Mouse (Mus musculus) spleen, embryonic (tissue): Measurements from ENCODE around the gene Gal3st1.
"Not testable (repeated sequence)": the region's sequence is repeated elsewhere in the genome, so short reads cannot be mapped to it uniquely, and the experiment has no call there.

ENCODE experiments used
- CTCF ChIA-PET: fragments of 350-600 bp; sonication (Branson Sonifier 250); formaldehyde crosslinking; loops from one replicate; lab custom pipeline; 2022; lab: Charles Lee

Gene Gal3st1

DNA sequence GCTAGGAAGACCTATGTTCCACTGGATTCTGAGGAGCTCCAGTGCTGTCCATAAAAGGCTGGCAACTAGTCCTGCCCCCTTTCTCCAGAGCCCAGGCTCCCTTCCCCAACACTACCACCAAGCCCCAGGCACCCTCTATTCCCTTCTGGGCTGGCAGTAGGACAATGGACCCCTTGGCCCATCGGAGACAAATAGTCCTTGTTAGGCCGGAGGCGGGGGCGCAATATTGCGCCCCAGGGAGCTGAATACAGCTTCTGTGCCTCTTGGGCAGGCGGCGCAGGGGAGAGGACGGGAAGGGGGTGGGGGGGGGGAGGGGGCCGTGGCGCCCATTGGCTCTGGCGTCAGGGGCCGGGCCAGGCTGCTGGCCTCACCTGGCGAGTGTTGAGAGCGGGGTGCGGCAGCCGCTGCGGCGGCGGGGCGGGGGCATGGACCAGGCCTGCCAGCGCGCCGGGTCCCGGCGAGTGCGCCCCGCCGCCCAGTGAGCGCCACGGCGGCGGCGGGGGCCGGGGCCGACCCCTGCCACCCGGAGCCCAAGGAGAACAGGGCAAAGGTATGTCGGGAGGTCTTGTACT lies at the start of gene Gal3st1:
Gene Gal3st1, plus strand, starts transcription at position 346 of the 572 bp plus-strand sequence.
- CTCF ChIA-PET: interaction anchor here (0.6 kb wide), 1 partner anchor 432 kb away, joined by 6 read pairs; no protein-coding TSS in a partner anchor

DNA sequence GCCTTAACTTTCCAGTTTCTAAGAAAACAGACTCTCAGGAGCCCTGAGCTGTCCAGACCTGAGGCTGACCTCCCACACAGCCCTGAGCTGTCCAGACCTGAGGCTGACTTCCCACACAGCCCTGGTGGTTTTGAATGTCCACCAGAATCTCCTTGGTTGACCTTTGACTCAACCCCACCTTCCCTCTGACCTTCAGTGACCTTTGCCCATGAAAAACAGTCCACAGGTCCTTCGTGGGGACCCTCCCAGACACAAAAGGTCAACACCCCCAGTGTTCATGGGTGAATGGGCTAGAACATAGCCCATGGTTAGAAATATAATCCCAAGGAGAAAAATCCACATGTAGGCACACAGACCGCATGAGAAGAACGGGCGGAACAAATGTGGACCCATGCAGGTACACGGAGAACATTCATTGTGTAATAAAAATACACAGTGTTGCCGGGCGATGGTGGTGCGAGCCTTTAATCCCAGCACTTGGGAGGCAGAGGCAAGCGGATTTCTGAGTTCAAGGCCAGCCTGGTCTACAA lies 49.6 kb upstream of the Gal3st1 start:
- CTCF ChIA-PET: no interaction called here

DNA sequence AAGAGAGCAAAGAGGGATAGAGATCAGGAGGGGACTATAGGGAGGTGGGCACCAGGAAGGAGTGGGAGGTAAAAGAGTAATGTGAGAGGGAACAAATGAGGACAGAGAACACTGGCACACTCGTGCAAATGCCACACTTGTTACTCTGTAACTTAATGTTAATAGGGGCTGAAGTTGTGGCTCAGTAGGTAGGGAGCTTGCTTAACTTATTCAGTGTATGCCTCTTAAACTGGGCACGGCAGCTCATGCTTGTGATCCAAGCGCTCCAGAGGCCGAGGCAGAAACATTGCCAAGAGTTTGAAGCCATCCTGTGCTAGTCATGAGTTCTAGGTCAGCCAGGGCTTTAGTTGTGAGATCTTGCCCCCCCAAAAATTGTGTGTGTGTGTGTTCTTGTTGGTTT lies 48.3 kb upstream of the Gal3st1 start:
- CTCF ChIA-PET: no interaction called here

DNA sequence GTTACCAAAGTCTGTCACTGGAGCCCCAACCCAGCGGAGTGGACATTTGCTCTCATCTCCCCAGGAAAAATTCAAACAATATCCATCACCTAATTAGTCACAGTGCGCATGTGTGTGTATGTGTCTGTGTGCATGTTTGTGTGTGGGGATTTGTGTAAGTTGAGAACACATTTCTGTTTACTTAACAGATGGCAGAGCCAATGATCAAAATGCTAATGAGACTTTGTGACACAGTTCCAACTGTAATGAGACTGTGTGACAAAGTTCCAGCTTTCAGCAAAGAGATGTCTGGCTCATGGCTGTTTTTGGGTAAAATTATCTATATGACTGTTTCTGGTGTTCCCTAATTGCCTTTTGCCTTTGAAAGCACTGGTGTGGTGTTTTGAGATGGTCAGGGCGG lies 47.1 kb upstream of the Gal3st1 start:
- CTCF ChIA-PET: no interaction called here

DNA sequence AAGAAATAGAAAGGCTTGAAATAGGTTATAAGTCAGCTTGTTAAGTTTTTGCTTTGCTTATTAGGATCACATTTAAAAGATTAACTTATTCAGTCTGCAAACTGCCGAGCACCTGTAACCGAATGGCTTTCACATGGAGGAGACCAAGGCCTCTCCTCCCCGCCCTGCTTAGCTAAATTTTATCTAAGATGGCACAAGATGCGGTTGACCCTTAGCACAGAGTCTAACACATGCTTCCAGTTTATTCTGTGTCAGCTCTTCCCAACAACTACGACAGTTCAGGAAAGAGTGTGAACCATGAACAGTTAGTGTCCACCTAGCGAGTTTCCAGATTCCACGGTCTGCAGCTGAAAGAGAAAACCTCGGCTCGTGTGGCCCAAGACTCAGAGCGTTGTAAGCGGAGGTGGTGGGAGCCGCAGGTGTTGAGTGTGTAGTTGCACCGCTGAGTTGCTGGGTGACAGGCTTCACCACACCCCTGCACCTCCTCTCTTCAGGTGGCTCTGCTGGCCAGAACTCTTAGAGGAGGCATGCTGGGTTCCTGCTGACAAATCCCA lies 46.0 kb upstream of the Gal3st1 start:
- CTCF ChIA-PET: no interaction called here

DNA sequence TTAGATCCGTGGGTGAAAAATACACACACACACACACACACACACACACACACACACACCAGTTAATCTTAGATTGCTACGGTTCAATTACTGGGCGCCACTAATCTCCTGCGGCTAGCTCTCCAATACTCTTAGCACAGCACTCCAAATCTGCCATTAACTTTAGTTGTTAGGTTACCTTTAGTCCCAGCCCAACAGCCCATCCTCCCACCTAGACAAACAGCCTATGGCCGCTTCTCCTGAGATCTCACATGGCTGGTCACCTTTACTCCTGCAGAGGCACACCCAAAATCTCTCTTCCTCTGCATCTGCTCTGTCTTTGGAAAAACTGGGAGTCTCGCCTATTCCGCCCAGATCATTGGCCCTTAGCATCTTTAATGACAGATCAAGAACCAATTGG lies 42.1 kb upstream of the Gal3st1 start:
- CTCF ChIA-PET: no interaction called here

DNA sequence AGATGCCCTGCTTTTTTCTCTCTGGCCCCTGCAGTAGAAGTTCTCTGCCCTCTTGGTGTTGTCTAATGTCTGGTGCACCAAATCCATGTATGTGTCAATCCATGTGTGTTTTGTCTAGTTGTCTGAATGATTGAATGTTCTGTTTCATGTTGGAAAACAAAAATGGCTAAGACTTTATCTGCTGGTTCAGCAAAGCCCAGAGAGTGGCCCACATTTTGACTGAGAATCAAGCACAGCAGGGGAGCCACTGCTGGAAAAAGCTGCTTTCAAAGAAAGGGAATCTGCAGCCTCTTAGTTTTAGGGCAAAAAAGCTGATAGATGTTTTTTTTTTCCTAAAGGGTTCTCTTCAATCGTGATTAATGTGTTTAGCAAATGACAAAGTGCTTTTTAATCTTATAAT lies 37.0 kb upstream of the Gal3st1 start:
- CTCF ChIA-PET: no interaction called here

DNA sequence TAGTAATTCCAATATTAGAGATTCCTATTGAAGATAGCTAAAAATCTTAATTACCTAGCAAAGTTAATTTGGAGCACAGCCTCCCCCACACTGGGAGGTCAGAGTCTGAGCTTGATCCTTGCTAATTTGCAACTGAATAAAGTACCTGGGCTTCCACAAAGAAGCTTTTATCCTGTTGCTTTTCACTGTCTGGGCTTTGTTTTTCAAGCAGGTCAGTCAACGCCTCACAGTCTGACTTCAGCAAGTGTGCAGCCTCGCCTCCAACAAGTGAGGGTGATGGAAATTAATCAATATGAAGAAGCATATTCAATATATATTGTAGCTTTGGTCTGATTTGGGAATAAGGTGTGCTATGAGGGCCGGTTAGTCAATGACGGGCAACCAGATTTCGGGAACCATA lies 28.6 kb upstream of the Gal3st1 start:
- CTCF ChIA-PET: not testable (repeated sequence)

DNA sequence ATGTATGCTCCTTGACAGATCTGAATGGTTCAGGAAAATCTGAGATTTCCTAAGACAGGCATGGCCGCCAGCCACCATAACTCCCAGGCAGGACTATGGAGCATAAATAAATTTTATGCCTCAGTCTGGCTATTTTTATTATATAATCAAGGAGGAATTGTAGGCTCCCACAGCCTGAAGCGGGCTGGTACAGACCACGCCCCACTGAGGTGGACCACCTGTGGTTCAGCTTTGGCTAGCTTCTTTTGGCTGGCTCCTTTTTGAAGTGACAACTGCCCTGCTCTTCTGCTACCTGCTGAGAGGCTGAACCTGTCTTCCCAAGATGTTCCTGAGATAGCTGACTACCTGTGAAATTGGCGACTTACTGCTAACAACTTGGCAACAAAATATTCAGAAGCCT lies 28.1 kb upstream of the Gal3st1 start:
- CTCF ChIA-PET: not testable (repeated sequence)

DNA sequence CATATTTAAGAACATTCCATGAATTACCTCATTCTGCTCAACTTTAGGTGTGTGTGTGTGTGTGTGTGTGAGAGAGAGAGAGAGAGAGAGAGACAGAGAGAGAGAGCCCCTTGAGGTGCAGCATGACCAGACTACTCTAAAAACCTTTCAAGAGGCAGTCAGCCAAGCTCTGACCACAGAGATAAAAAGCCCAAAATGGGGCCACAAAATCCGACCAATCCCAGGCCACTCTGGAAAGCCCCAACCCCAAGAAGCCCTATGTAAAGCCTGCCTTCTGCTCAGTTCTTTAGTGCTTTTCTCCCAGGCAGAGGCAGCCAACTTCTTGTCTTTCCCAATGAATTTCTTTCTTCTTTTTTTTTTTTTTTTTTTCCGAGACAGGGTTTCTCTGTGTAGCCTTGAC lies 22.5 kb upstream of the Gal3st1 start:
- CTCF ChIA-PET: no interaction called here

DNA sequence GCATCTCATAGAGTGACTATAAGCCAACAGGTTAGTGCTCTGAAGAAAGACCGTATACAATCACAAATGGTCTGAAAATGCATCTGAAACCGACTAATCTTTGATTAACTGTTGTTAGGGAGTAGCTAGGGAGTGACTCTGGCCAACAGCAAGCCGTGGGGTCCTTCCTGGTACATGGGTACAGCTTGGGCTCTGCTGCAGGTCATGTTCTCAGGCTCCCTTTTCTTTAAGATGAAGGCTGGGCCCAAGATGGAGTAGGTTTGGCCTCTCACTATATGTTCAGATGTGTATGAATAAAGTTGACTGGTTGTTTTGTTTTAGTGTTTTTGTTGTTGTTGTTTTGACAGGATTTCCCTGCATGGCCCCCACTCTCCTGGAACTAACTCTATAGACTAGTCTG lies 21.7 kb upstream of the Gal3st1 start:
- CTCF ChIA-PET: no interaction called here

DNA sequence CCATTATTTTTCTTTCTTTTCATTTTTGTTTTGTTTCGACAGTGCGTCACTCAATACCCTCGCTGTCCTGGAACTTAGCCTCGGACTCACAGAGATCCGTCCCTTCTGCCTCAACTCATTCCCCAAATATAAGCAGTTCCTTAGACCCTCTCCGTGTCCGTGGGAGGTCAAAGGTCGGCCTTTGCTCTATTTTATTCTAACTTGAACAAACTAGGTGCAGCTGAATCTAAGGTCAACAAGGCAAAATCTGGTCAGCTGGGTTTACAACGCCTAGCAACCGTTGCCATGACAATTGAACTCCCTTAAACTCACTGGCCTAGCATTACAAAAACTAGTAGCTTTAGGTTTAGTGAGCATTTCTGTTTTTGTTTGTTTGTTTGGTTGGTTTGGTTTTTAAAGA lies 20.3 kb upstream of the Gal3st1 start:
- CTCF ChIA-PET: no interaction called here

DNA sequence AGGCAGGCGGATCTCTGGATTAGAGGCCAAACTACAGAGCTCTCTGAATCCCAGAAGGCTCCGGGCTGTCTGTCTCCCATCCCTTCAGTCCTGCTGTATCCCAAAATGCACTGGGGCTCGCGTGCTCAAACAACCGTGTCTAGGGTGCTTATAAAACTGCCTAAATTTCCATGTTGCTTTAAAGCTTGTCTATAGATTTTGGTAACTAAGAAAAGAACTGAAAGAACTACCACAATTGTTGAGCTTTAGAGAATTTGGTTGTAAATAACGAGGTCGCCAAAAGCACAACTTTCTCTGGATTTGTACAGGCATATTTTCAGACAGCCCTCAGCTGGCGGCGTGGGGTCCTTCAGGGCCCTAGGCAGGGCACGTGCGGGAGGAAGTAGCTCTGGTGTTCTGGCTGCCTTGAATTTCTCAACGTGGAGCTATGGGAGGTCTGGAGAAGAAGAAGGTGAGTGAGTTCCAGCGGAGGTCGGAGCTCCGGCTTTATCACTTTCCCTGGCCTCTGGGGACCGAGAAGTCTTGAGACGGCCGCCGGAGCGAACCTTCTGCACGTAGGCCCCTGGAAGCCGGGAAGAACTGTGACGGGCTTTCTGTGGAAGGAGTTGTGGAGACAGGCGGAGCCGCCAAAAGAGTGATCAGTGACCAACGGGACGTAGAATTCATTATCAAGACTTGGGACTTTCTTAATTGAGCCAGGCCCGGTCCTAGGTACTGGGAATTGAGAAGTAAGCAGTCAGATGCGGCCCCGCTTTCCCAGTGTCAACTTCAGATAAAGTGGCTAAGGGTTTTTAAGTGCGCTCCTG lies 19.6 kb upstream of the Gal3st1 start, which contains the start of gene Pes1:
Gene Pes1, plus strand, starts transcription at position 366 of the 806 bp plus-strand sequence.
- CTCF ChIA-PET: no interaction called here

DNA sequence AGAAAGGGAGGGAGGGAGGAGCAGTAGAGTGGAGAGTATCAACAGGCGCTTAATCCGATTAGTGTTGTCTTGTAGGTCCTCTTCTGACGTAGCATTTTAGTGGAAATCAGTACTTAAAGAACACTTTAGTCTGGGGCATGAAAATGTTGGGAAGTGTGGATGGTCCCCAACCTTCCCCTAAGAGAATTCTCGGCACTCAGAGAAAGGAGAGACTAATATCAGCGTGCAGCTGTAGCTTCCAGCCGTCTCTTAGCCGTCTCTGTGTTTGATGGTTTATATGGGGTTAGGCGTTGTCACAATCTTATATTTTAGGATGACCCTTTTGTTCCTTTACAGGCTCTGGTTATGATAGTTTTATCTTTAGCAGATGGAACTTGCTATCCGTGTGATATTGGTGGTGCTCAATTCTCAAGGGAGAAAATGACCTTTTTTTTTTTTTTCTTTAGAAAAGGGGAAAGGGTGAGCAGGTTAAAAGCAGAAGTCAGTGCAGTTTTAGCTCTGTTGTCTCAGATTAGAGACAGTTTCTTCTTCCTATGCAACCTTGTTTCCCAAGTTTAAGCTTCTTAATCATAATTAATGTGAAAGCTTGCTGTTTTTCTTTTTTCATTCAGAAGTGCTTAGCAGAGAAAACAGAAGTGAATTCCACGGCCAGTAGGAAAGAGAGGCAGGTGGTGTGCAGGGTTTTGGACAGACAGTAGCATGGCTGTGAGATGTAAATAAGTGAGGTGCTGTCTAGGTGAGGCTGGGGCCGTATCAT lies 18.8 kb upstream of the Gal3st1 start:
- CTCF ChIA-PET: no interaction called here

DNA sequence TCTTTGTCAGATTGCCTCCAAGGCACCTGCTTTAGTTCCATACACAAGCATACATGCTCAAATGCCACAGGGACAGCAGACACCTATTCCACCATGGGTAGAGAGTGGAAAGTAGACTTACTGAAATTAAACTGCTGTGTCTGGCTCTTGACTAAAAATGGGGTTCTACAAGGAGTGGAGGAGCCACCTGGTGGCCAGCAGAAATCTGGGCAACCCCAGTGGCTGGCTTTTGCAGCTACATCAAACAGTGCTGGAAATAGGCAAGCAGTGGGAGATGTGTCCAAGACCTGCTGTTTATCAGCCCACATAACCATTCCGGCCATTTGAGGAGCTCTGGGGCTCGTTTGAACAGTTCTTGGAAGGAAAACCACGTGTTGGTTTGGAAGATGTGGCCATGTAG lies 13.6 kb upstream of the Gal3st1 start:
- CTCF ChIA-PET: interaction anchor here (0.6 kb wide), 1 partner anchor 291 kb away, joined by 8 read pairs; no protein-coding TSS in a partner anchor

DNA sequence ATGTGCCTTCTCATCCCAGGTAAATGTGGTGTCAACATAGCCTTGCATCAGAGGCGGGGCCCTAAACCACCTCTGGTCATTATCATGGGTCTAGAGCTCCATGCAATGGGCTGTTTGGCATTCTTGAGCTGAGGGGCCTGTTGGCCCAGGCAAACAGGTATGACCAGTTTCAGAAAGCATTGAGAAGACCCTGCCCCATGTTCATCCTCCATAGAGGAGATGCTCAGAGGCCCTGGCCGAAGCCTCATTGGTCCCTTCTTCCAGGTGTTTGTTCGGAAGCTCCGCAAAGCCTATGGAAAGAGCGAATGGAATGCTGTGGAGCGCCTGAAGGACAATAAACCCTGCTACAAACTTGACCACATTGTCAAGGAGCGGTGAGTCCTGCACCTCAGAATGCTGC lies 13.1 kb upstream of the Gal3st1 start:
- CTCF ChIA-PET: interaction anchor here (0.6 kb wide), 1 partner anchor 290 kb away, joined by 8 read pairs; no protein-coding TSS in a partner anchor

DNA sequence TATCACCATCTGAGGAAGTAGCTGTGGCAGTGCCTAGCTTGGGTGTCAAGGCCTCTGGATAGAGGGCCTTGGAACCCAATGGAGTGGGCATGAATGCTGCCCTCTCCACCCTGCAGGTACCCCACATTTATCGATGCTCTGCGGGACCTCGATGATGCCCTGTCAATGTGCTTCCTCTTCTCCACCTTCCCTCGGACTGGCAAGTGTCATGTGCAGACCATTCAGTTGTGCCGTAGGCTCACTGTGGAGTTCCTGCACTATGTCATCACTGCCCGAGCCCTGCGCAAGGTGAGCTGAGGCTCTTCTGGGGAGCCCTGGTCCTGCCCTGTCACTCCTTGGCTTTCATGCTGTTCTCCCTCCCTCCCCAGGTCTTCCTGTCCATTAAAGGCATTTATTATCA lies 10.4 kb upstream of the Gal3st1 start:
- CTCF ChIA-PET: no interaction called here

DNA sequence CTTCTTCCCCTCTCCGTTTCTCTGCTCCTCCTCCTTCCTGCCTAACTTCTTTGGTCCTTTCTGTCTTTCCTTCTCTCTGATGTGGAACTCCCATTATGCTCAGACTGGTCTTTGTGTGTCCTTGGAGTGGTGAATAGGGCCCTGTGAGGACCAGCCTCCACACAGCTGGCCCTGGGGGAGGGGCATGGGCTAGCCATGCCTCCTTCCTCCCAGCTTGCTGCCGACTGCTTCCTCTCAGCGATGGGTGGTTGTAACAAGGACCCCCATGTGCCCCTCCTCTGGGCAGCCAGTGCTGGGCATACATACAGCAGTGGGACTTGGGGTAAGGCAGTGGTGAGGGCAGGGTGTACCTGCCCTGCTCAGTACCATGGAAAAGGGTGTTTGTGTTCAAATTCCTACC lies 9.1 kb upstream of the Gal3st1 start:
- CTCF ChIA-PET: no interaction called here

DNA sequence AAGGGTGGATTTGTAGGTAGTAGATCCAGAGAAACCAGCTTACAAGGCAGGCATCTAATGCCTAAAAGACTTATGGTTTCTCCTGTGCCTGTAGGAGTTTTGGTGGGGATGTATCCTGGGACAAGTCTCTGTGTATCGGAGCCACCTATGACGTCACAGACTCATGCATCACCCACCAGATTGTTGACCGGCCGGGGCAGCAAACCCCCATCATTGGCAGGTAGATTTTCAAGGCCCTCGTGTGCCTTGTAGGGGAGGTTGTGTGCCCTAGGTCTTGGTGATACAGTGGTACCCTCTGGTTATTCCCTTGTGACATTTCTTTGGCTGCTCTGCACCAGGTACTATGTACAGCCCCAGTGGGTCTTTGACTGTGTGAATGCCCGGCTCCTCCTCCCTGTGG lies 6.8 kb upstream of the Gal3st1 start, which contains the start of gene 4930556J24Rik:
Gene 4930556J24Rik, minus strand, starts transcription at position 101 of the 400 bp plus-strand sequence.
- CTCF ChIA-PET: no interaction called here

DNA sequence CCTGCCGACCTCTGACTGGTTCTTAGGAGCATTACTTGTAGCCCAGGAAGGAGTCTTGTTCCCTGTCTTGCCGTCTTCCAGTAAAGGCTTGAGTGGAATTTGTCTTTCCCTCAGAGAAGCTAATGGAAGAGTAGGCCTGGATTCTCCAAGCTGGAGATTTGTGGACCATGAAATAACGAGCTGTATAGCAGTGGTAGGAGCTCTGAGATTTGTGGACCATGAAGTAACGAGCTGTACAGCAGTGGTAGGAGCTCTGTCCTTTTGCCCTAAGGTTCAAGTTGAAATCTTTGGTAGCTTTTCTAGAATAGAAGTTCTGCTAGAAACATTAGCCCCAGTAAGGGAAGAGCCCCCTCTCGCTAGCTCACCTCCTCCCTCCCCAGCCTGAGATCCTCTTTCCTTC lies 5.0 kb upstream of the Gal3st1 start:
- CTCF ChIA-PET: no interaction called here

DNA sequence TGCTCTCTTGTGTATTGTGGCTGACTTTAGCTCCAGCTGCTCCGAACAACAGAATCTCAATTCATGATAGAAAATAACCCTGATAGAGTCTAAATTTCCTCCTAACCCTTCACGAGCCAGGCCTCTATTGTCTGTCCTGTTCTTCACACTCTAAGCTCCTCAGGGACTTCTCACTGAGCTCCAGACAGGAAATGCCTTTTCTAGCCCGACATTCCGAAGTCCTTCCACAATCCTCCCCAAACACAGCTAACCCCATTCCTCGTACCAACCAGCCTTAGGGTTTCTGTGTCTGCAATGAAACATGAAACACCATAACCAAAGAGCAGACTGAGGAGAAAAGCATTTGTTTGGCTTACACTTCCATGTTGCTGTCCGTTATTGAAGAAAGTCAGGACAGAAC lies 1.9 kb upstream of the Gal3st1 start:
- CTCF ChIA-PET: no interaction called here
